Mouse (Mus musculus) forebrain, embryonic 15.5 days (tissue): ENCODE measurements at regions not wholly inside any gene's neighbourhood (a gene's known extent, or its start where the extent isn't known, plus 50 kb on each side); places are given as distances from the start of the nearest gene placed in this dataset.
A peak's percentile ranks its signal among the peaks of the same experiment; 100 is the strongest.

Source experiments
- ATAC-seq: fragments of 200-750 bp; cut with Nextera tagmentation; replicated peaks from 2 replicates; pipeline ENCODE4 v1.8.0; 2017; ENCODE audit warnings: mild to moderate bottlenecking, moderate TSS enrichment, moderate library complexity
- H3K27ac ChIP-seq: fragments of 300-500 bp; sonication (generic); replicated peaks from 2 replicates; pipeline ENCODE4 v1.5.1; 2015; ENCODE audit warnings: mild to moderate bottlenecking, inconsistent platforms
- H3K27me3 ChIP-seq: fragments of 300-500 bp; sonication (generic); 2 replicates; pipeline ENCODE4 v1.6.1; 2015; ENCODE audit warnings: inconsistent platforms
- H3K36me3 ChIP-seq: fragments of 300-500 bp; sonication (generic); 2 replicates; pipeline ENCODE4 v1.6.1; 2015; ENCODE audit warnings: mild to moderate bottlenecking, inconsistent platforms
- H3K4me1 ChIP-seq: fragments of 300-500 bp; sonication (generic); 2 replicates; pipeline ENCODE4 v1.6.1; 2015; ENCODE audit warnings: inconsistent platforms
- H3K4me2 ChIP-seq: fragments of 300-500 bp; sonication (generic); replicated peaks from 2 replicates; pipeline ENCODE4 v1.6.1; 2015; ENCODE audit warnings: mild to moderate bottlenecking, inconsistent platforms
- H3K4me3 ChIP-seq: fragments of 300-500 bp; sonication (generic); 2 replicates; pipeline ENCODE4 v1.5.1; 2015; ENCODE audit warnings: mild to moderate bottlenecking, inconsistent platforms
- H3K9ac ChIP-seq: fragments of 300-500 bp; sonication (generic); replicated peaks from 2 replicates; pipeline ENCODE4 v1.6.1; 2015; ENCODE audit warnings: mild to moderate bottlenecking, inconsistent platforms
- H3K9me3 ChIP-seq: fragments of 300-500 bp; sonication (generic); 2 replicates; pipeline ENCODE4 v1.6.1; 2016; ENCODE audit warnings: inconsistent platforms
- WGBS: fragments of 180-500 bp; shearing (Covaris S2); methylation state at CpG from one replicate; pipeline ENCODE4 v1.1.7; 2015; ENCODE audit warnings: mixed read lengths; 5-methylcytosine and 5-hydroxymethylcytosine counted together

DNA sequence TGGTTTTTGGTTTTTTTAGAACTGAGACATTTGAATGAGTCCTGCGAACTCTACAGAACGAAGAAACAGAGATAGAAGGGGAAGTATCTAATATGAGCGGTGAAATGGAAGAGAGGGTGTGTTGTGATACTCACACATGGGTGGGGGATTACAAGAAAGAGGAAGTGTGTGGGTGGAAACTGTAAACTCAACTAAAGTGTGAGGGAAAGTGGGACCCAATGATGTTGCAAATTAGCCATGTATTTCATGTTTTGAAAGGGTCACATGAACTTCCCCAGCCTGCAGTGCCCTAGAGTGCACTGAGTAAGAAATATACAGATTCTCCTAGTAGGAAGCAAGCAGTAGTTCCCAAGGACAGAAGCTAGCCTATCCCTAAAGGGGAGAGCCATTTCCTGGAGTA, 524.3 kb upstream of the Cdh5 start:
- H3K27ac ChIP-seq = no peak overlapping the region
- ATAC-seq = no peak
- no peaks in the 10 kb centered on the region for H3K27me3 ChIP-seq
- WGBS = 94% methylated on average over 3 of the region's 3 CpGs
- no peak overlapping the region for H3K4me3 ChIP-seq
- no peaks in the 10 kb centered on the region for H3K36me3 ChIP-seq
- H3K9ac ChIP-seq = no peak overlapping the region
- no peak overlapping the region for H3K4me2 ChIP-seq
- no peaks in the 10 kb centered on the region for H3K9me3 ChIP-seq
- no peaks in the 10 kb centered on the region for H3K4me1 ChIP-seq

- WGBS = 70% methylated on average over 6 of the region's 6 CpGs
- H3K9ac ChIP-seq = no peak overlapping the region
- no peak overlapping the region for H3K4me2 ChIP-seq
- H3K27ac ChIP-seq = no peak overlapping the region
- no peaks in the 10 kb centered on the region for H3K27me3 ChIP-seq
- no peak overlapping the region for H3K4me3 ChIP-seq
- peaks cover 2% of the 10 kb centered on the region; the same call in 1 of the 2 replicates for H3K4me1 ChIP-seq
- no peaks in the 10 kb centered on the region for H3K36me3 ChIP-seq
- H3K9me3 ChIP-seq = no peaks in the 10 kb centered on the region
- no peak for ATAC-seq
Measured at GRCm38 (mm10) chr8:103578006-103578405, 523.4 kb upstream of the Cdh5 start.

DNA sequence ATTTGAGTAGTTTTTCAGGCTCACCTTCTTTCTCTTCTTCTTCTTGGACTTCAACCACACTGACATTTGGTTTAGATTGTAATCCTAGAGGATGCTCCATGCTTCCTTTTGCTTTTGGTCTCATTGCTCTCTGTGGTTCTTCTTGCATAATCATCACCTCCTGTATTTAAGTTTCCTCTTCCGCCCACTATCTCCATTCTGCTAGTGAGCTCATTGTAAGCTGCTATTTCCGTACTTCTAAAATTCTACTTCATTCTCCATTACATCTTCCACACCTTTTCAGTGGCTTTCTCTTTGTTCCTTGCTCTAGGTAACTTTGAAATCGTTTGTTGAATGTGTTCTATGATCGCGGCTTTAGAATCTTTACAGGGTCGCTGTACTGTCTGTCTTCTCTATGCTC, 493.1 kb upstream of the Cdh5 start:
- 94% methylated on average over 6 of the region's 6 CpGs for WGBS
- Histone ChIP-seq H3K4me3 (no peak overlapping the region), H3K4me2 (no peak overlapping the region), H3K4me1 (no peaks in the 10 kb centered on the region), H3K9ac (no peak overlapping the region), H3K36me3 (no peaks in the 10 kb centered on the region), H3K27me3 (no peaks in the 10 kb centered on the region), H3K9me3 (no peaks in the 10 kb centered on the region), H3K27ac (no peak overlapping the region)
- ATAC-seq = no peak

GRCm38 (mm10) chr8:103623781-103624434, 477.5 kb upstream of the Cdh5 start:
- peak overlapping the region; percentile 48; the same call in 1 of the 2 replicates for H3K27ac ChIP-seq
- peaks cover 23% of the 10 kb centered on the region for H3K4me1 ChIP-seq
- no peaks in the 10 kb centered on the region for H3K9me3 ChIP-seq
- ATAC-seq = peak; percentile 97
- no peaks in the 10 kb centered on the region for H3K36me3 ChIP-seq
- no peak overlapping the region for H3K9ac ChIP-seq
- H3K4me3 ChIP-seq = no peak overlapping the region
- 10% methylated on average over 3 of the region's 3 CpGs for WGBS
- H3K4me2 ChIP-seq = no peak overlapping the region
- no peaks in the 10 kb centered on the region for H3K27me3 ChIP-seq

DNA sequence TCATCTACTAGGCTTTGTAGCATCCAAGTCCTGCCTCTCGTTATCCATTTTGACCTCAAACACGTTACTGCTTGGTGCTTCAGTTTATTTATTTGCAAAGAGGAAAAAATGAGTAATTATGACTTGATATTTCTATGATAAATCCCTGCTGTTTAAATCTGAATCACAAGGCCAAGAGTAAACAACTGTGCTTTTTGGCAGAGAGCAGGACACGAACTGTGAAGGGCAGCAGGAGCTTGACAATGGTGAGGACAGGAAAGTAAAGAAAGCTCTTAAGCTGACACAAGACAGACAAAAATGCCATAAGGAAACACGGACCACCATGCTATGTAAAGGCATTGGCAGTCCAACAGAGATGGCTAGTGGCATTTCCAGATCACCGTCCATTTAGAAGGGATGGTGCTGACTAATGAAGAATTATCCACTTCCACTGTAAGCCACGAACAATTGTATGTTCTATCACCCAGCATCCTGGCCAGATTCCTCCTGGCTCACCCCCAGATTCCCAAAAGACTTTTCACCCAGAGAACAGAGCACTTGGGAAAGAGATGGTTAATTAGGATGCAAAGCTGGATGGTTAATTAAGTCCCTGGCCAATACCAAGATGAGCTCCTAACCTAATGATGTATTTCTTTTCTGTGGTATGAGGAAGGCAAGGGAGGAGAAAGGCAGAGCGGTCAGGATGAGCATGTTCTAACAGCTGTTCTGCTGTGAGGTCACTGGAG, 476.1 kb upstream of the Cdh5 start:
- no peak overlapping the region for H3K4me2 ChIP-seq
- no peak for ATAC-seq

DNA sequence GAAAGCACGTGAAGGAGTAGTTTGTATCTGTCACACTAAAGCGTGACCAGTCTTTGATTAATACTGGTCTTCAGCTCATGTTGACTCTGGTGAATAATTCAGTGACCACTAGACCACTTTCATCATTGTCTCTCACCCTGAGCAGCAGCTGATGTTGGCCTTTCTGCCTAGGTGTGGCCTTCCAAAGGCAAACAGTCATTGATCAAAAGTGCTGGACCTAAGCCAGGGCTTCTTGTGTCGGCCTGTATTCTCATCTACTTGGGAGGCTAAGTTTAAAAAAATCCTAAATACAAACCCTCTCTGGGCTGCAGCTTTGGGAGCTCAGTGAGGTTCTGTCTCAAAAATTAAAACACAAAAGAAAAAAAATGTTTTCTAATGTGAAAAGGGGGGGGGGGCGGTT, 475.0 kb upstream of the Cdh5 start:
- WGBS = 70% methylated on average over 4 of the region's 4 CpGs

More for the DNA sequence above, 476.1 kb upstream of the Cdh5 start:
- no peaks in the 10 kb centered on the region for H3K9me3 ChIP-seq
- 54% methylated on average over 7 of the region's 7 CpGs for WGBS
- no peaks in the 10 kb centered on the region for H3K36me3 ChIP-seq
- no peak overlapping the region for H3K4me3 ChIP-seq
- no peak overlapping the region for H3K27ac ChIP-seq
- no peaks in the 10 kb centered on the region for H3K27me3 ChIP-seq
- no peak overlapping the region for H3K9ac ChIP-seq
- H3K4me1 ChIP-seq = peaks cover 23% of the 10 kb centered on the region

DNA sequence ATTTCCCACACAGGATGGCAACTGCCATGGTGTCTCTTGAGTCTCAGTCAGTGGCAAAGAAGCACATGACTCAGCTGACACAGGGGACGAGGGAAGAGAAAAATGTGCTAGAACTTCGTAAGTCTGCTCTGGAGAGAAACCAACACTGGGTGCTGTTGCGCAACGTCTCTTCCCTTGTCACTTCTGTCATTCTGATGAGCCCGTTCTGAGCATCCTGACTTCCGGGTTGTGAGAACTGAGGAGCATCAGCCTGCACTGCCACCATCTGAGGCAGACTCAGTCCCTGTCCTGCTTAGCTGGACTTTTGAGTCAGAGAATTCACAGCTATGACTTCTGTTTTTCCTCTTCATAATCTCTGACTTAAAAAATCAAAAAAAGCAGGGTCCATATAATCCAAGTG, 468.9 kb upstream of the Cdh5 start:
- Histone ChIP-seq H3K9ac (no peak overlapping the region), H3K4me2 (no peak overlapping the region), H3K36me3 (no peaks in the 10 kb centered on the region), H3K27ac (no peak overlapping the region), H3K27me3 (no peaks in the 10 kb centered on the region), H3K4me3 (no peak overlapping the region), H3K4me1 (no peaks in the 10 kb centered on the region), H3K9me3 (no peaks in the 10 kb centered on the region)
- no peak for ATAC-seq
- 88% methylated on average over 6 of the region's 6 CpGs for WGBS

More for the DNA sequence above, 475.0 kb upstream of the Cdh5 start:
- Histone ChIP-seq H3K27ac (no peak overlapping the region), H3K4me3 (no peak overlapping the region), H3K36me3 (no peaks in the 10 kb centered on the region), H3K4me2 (no peak overlapping the region), H3K9me3 (no peaks in the 10 kb centered on the region), H3K9ac (no peak overlapping the region), H3K4me1 (peaks cover 23% of the 10 kb centered on the region), H3K27me3 (no peaks in the 10 kb centered on the region)
- no peak for ATAC-seq

GRCm38 (mm10) chr8:103634951-103635350, 466.5 kb upstream of the Cdh5 start:
- no peaks in the 10 kb centered on the region for H3K9me3 ChIP-seq
- no peaks in the 10 kb centered on the region for H3K27me3 ChIP-seq
- no peaks in the 10 kb centered on the region for H3K36me3 ChIP-seq
- H3K4me2 ChIP-seq = no peak overlapping the region
- no peak overlapping the region for H3K9ac ChIP-seq
- H3K4me1 ChIP-seq = no peaks in the 10 kb centered on the region
- 62% methylated on average over 14 of the region's 14 CpGs for WGBS
- H3K27ac ChIP-seq = no peak overlapping the region
- no peak overlapping the region for H3K4me3 ChIP-seq
- no peak for ATAC-seq

- Histone ChIP-seq H3K9ac (no peak overlapping the region), H3K4me2 (no peak overlapping the region), H3K4me3 (no peak overlapping the region), H3K27ac (no peak overlapping the region), H3K4me1 (peaks cover 6% of the 10 kb centered on the region; the same call in 1 of the 2 replicates), H3K36me3 (no peaks in the 10 kb centered on the region), H3K27me3 (no peaks in the 10 kb centered on the region), H3K9me3 (no peaks in the 10 kb centered on the region)
- ATAC-seq = no peak
- WGBS = 93% methylated on average over 2 of the region's 2 CpGs
Measured at GRCm38 (mm10) chr8:103643621-103644020, 457.8 kb upstream of the Cdh5 start.

DNA sequence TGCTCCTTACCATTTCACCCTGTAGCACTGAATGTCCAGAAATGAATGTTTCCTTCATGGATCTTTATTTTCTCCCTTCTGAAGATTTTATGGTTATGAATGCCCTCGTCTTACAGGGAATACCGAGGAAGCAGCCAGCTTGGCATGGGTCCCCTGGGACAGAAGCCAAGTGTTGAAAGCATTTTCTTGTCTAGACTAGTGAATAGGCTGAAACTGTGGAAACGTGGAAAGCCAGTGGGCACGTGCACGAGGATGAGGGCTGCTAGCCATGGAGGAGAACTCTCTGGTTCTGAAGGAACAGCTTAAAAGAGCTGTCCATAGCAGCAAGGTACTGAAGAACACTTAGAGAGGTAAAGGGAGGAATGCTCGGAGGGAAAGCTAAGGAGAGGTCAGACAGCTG, 457.3 kb upstream of the Cdh5 start:
- H3K9ac ChIP-seq = no peak overlapping the region
- no peak overlapping the region for H3K4me2 ChIP-seq
- H3K27me3 ChIP-seq = no peaks in the 10 kb centered on the region
- H3K9me3 ChIP-seq = no peaks in the 10 kb centered on the region
- no peaks in the 10 kb centered on the region for H3K36me3 ChIP-seq
- H3K4me1 ChIP-seq = peaks cover 6% of the 10 kb centered on the region; the same call in 1 of the 2 replicates
- no peak overlapping the region for H3K4me3 ChIP-seq
- ATAC-seq = peak; percentile 61; the same call in 1 of the 2 replicates
- H3K27ac ChIP-seq = no peak overlapping the region
- WGBS = 45% methylated on average over 6 of the region's 6 CpGs

DNA sequence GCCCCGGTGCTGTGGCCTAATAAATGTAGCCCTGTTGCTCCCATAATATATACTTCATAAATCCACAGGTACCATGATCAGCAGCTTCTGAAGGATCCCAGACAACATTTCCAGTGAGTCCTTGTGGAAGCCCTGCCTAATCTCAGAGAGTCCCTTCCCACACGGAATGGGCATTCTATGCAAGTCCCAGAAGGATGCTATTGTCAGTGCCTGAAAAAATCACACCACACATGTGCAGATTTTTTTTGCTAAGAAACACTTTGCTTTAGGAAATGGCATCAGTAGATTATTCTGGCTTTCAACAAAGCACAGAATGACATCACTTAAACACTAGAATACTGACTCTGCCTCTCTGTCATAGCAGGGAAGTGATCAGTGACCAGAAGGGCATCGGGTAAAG, 456.6 kb upstream of the Cdh5 start:
- H3K4me3 ChIP-seq = no peak overlapping the region
- H3K9ac ChIP-seq = no peak overlapping the region
- H3K36me3 ChIP-seq = no peaks in the 10 kb centered on the region
- WGBS = 82% methylated on average over 3 of the region's 3 CpGs
- ATAC-seq = no peak
- H3K27ac ChIP-seq = no peak overlapping the region
- no peak overlapping the region for H3K4me2 ChIP-seq
- peaks cover 6% of the 10 kb centered on the region; the same call in 1 of the 2 replicates for H3K4me1 ChIP-seq
- no peaks in the 10 kb centered on the region for H3K9me3 ChIP-seq
- no peaks in the 10 kb centered on the region for H3K27me3 ChIP-seq

DNA sequence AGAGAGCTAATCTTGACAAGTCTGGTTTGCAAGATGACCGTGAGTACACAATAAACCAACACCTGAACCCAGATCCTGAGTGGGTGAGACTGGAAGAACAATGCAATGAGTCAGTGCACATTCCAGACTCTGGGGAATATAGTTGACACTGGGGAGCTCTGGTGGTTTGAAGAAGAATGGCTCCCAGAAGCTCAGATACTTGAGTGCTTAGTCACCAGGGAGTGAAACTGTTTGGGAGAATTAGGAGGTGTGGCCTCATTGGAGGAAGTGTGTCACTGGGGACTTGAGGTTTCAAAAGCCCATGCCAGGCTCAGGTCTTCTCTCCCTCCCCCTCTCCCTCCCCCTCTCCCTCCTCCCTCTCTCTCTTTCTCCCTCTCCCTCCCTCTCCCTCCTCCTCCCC, 436.6 kb upstream of the Cdh5 start:
- Histone ChIP-seq H3K27me3 (no peaks in the 10 kb centered on the region), H3K4me1 (no peaks in the 10 kb centered on the region), H3K4me3 (no peak overlapping the region), H3K9me3 (no peaks in the 10 kb centered on the region), H3K27ac (no peak overlapping the region), H3K9ac (no peak overlapping the region), H3K4me2 (no peak overlapping the region), H3K36me3 (no peaks in the 10 kb centered on the region)
- WGBS = 93% methylated on average over 1 of the region's 1 CpGs
- no peak for ATAC-seq
